Mouse (Mus musculus): ENCODE results near the gene Ccdc7a.
"Not testable (repeated sequence)": the region's sequence is repeated elsewhere in the genome, so short reads cannot be mapped to it uniquely, and the experiment has no call there.

The Ccdc7a gene

DNA sequence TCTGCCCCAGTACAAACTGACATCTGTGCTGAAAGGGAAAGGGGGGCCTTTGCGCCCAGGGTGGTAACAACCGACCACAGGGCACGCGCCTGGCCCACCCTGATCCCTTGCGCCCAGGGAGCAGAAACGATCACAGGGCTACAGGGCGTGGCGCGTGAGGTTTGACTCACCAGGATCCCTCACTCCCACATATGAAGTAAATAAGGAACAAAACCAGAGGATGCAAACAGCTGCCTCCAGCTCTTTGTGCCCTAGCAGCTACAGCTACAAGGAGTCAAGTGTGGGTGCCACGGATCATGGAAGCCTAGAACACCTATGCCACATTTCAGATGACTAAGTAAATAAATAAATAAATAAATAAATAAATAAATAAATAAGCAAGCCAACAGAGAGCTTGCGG, at the start of gene Ccdc7a:
Gene Ccdc7a, minus strand, starts transcription at position 101 of the 400 bp plus-strand sequence.
- in situ Hi-C loops (cut with MseI, MboI): not testable (repeated sequence)

DNA sequence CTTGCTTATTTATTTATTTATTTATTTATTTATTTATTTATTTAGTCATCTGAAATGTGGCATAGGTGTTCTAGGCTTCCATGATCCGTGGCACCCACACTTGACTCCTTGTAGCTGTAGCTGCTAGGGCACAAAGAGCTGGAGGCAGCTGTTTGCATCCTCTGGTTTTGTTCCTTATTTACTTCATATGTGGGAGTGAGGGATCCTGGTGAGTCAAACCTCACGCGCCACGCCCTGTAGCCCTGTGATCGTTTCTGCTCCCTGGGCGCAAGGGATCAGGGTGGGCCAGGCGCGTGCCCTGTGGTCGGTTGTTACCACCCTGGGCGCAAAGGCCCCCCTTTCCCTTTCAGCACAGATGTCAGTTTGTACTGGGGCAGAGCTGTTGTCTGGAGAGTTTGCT, 1.5 kb upstream of the Ccdc7a start, which contains the start of gene Ccdc7b:
Gene Ccdc7b, plus strand, starts transcription at position 301 of the 400 bp plus-strand sequence.
- in situ Hi-C loops (cut with MseI, MboI): not testable (repeated sequence)

DNA sequence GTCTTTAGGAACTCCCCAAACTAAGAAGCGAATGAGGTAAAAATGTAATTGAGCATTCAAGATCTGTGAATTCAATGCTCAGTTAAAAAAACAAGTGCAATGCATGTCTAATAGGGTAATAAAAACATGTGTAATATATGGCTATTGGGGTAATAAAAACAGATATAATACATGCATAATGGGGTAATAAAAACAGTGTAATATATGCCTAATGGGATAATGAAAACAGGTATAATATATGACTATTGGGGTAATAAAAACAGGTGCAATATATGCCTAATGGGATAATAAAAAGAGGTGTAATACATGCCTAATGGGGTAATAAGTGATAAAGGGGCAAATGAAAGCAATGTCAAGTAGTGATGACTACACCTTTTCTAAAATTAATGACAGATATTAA, 73.9 kb downstream of the Ccdc7a start:
- in situ Hi-C loops (cut with MseI, MboI): no loop called here

DNA sequence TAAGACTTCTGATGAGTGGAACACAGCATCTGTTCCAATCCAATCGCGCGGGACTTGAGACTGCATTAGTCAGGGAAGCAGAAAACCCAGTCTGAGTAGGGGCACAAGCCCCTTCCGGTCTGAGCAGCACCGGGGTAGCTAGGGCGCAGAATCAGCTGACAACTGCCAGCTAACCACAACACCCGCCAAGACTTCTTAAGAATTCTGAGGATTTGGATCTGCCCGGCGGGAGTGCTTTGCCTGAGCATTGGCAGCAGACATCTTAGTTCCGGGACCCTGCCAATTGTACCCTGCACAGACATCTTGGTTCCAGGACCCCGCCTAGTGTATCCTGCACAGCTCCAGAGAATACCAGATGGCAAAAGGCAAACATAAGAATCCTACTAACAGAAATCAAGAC, 116.4 kb downstream of the Ccdc7a start:
- in situ Hi-C loops (cut with MseI, MboI): not testable (repeated sequence)

DNA sequence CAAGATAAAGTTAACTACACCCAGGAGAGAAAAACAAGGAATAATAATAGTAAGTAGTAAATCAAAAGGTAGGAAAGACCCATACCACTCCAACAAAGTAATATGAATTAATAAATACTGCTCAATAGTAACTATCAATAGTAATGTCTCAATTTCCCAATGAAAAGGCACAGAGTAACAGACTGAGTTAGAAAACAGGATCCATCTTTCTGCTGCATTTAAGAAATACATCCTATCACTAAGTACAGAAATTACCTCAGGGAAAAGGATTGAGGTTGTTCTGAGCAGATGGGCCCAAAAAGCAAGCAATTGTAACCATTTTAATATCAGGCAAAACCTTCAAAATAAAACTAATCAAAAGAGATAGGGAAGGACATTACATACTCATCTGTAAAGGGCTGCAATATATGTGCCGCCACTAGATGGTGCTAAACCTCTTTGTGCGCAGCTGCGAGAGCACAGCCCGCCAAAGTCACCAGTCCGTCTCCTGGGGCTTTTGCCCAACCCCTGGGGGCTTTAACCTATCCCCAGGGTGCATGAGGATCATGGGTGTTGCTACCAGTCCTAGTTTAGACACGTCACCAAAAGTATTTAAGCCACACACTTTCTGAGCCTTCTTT, 124.2 kb downstream of the Ccdc7a start:
- in situ Hi-C loops (cut with MseI, MboI): not testable (repeated sequence)

DNA sequence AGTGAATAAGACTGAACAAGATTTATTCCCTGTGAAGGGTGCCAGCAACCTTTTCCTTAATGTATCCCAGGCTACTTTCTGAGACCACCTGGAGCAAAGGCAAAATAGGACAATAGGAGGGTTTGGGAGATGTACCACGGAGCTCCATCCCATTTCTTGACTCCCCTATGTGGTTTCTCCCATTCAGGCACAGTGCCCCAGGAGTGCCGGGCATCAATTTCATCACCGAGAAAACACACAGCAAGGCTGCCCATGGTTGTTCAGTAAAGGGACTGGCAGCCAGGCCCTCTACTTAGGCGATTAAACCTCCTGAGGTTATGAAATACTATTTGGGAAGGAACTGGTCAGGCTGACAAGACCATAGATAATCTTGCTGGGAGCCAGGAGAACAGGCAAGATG, 131.9 kb downstream of the Ccdc7a start:
- in situ Hi-C loops (cut with MseI, MboI): no loop called here

DNA sequence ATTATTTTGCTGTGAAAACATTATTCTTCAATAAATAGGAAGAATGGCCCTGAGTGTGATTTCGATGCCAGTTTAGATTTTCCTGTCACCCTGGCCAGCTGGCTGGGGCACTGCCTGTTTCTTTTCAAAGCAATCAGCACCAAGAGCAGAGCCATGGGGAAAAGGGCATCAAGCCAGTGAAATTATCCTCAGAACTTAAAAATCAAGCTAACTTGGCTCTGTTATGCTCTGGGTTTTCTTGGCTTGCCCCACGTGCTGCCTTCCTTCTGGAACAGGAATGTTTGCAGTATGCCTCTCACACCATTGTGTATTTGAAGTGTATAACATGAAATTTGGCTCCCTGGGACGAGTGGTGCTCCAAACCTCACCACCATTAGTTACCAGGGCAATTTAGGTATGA, 182.6 kb downstream of the Ccdc7a start:
- in situ Hi-C loops (cut with MseI, MboI): no loop called here

DNA sequence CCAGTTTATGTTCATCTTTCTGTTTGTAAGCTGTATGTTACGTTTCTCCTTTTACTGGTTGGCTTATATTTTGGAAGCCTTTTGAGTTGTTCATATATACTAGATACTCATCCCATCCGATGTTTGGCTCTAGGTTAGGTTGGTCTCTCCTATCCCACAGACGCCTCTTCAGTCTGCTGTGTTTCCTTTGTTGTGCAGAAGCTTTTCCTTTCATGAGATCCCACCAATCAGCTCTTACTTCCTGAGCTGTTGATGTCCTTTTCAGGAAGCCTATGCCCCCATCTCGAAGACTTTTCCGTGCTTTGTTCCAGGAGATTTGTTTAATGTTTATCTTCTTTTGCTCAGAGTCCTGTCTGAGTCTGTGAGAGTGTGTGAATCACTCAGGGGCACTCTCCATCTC, 221.6 kb downstream of the Ccdc7a start:
- in situ Hi-C loops (cut with MseI, MboI): no loop called here

DNA sequence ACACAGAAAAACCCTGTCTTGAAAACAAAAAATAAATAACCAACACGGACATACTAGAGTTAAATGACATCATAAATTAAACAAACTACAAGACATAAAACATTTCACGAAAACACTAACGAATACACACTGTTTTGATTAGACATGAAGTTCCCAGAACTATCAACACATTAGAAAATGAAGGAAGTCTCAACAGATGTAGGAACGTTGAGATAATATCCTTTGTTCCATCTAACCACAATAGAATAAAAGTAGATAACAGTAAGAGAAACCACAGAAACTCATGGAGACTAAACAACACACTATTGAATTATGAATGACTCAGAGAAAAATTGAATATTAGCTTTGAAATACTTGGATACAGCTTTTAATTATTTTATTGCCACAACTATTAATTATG, 252.8 kb downstream of the Ccdc7a start:
- in situ Hi-C loops (cut with MseI, MboI): no loop called here

DNA sequence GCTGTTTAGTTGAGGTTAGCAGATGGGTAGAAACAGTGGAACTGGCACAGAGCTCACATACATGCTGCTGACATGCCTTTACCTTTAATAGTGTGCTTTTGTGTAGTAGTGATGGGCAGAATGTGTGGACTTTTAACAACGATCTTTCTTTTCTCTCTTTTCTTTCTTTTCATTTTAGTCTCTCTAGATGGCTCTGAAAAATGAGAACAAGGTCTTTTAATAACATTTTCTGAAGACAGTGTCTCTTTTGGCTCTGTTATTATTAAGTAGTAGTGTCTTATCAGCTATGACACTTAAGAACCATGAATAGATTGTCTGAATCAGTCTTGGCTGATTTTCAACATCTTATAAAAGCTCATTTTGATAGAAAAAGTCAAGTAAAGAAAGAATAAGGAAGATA, 266.7 kb downstream of the Ccdc7a start, which contains the start of gene Gm3952:
Gene Gm3952, minus strand, starts transcription at position 101 of the 400 bp plus-strand sequence.
- in situ Hi-C loops (cut with MseI, MboI): no loop called here

DNA sequence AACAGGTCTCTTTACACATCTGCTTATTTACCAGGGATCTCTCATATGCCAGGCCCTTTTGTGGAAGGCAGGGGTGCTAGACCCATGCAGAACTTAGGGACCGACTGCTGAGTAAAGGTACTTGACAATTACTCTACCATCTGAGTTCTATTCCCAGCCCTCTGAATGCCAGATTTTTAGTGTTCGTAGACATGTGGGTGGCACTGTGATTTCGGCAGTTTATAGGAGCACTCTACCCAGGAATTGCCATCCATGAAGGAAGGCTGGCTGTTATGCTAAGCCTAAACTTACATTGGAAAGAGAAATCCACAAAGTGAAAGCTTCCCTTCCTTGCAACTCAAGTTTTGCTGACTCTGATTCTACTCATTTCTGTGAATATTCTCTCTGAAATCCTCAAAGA, 329.6 kb downstream of the Ccdc7a start:
- in situ Hi-C loops (cut with MseI, MboI): no loop called here

DNA sequence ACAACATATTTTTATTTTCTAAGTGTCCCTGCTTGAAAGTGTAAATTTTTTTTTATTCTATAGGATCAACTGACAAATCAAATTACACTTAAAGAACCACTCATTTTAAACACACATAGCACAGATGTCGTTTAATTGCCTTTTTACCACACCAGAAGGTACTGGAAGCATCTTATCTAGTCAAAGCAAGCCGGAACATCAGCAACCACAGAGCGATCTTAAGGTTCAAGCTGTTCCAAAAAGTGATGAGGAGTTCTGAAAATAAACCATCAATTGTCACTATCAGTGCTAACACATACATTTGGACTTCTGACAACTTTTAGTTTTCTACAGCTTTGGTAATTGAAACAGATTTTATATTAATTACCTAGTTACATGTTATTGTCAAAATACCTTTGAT, 331.2 kb downstream of the Ccdc7a start:
- in situ Hi-C loops (cut with MseI, MboI): no loop called here

DNA sequence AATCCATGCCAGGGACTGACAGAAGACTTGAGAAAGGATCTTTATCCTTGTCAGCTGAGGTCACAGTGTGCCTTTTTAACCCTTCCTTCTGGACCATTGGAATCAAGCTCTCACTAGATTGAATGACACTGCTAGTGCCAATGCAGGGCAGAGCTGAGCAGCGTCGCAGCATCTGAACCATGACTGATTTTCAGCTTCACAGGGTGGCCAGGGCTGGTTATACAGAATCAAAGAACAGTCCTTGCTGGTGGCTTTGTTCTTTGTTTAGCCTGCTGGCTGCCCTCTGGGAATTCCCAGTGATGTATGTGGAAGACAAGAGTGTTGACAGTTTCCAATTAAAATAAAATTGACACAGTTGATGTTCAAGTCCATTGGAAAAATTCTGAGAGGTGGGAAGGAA, 333.1 kb downstream of the Ccdc7a start:
- in situ Hi-C loops (cut with MseI, MboI): no loop called here

DNA sequence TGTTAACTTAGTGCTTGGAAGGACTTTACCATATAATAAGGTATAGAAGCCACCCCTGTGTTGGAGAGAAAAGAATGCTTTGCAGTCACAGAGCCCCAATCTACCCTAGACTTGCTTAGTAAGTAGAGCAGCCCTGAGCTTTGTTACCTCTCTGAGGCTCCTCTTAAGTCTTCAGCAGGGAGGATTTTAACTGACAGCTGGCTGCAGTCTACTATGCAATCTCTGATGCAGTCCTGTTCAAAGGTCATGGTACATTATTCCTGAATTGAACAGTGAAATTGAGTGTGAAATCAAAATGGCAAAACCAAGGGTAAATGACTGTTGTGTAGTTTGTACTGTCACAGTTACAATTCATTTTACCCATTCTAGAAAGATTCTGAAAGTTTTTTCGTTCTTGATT, 338.1 kb downstream of the Ccdc7a start:
- in situ Hi-C loops (cut with MseI, MboI): no loop called here

DNA sequence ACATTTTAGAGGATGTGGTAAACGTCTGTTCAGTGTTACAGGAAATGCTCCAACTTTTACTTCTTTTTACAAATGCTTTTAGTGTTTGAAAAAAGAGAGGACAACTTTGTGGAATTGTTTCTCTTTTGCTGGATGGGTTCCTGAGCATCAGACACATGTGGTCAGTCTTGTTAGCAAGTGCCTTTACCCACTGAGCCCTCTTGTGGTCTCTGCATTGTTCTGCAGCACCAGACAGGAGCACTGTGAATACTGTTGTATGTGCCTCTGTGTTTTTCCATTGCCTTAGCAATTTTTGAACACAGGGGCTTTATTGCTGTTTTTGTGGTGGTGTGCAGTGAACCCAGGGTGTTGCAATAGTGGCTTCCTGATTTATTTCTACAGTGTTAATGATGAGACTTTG, 340.5 kb downstream of the Ccdc7a start:
- in situ Hi-C loops (cut with MseI, MboI): no loop called here

DNA sequence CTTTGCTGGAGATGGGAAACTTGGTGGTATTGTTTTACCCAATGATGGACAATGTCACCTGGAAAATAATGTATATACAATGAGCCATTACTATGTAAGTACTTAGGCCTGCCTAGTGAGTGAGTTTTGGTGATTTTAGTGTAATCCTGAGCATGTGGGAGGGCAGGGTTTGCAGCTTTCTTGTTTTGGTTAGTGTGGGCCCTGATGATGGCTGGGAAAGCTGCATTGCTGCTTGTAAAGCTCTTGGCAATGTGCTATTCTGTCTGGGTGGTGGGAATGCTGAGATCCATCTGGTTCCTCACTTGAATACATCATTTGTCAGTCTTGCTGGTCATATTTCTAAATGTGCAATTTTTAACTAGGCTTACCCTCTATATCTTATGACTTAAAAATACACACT, 349.1 kb downstream of the Ccdc7a start:
- in situ Hi-C loops (cut with MseI, MboI): no loop called here

DNA sequence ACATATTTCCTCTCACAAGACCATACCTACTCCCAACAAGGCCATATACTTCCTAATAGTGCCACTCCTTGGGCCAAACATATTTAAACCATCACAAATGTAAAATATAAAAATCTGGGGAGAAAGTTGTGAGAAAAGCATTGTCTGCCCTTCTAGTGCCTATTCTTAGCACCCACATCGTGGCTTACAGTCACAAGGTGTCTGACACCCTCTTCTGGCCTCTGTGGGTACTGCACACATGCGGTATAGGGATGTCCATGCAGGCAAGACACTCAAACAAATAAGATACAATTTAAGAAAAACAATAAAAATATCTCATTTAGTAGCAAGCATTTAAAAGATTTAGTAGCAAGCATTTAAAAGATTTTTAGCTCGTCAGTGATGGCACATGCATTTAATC, 356.1 kb downstream of the Ccdc7a start:
- in situ Hi-C loops (cut with MseI, MboI): no loop called here

DNA sequence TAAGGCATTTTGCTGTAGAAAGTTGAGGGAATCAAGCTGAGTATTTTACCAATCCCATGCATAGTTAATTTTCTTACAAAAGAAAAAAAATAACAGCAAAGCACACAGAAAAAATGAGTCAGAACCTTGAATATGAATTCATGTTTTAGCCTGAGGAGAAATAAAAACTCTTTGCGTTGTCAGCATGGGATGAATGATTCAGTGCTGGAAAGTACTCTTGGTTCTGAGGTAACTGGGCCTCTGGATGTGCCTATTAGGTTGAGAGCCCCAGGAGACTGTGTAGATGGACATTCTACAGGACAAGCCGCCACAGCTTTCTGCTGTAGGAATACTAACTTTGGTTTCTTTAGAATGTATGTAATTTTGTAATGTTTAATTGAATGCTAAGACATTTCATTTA, 360.5 kb downstream of the Ccdc7a start:
- in situ Hi-C loops (cut with MseI, MboI): no loop called here

DNA sequence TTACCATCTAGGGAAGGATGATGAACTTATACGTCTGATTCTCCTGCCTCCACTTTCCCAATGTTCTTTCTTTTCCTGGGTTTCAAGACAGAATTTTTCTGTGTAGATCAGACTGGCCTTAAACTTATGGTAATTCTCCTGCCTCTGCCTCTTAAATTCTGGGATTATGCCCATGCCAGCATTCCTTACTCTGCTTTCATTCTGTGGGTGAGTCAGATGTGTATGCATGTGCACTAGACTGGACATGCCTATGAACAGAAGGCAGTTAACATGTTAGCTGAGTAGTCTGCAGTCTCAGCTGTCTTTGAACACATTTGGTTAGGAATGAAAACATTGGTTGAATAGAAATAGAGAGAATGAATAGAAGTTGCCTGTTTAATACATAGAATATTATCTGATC, 360.9 kb downstream of the Ccdc7a start:
- in situ Hi-C loops (cut with MseI, MboI): no loop called here

DNA sequence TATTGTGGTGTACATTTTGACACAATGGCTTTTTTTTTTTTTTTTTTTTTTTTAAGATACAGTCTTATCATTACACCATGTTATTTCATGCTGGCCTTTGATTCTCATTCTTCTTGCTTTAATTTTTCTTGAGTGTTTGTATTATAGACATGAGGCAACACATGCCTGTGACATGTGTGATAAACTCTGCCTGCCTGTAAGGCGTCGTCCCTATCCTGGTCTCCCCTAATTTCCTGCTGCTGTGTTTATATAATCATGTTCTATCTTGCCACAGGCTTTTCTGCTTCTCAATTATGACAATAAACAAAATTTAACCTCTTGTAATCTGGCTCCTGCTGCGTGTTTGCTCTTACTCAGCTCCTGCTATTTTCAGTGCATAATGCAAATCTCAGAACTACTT, 367.4 kb downstream of the Ccdc7a start:
- in situ Hi-C loops (cut with MseI, MboI): no loop called here

DNA sequence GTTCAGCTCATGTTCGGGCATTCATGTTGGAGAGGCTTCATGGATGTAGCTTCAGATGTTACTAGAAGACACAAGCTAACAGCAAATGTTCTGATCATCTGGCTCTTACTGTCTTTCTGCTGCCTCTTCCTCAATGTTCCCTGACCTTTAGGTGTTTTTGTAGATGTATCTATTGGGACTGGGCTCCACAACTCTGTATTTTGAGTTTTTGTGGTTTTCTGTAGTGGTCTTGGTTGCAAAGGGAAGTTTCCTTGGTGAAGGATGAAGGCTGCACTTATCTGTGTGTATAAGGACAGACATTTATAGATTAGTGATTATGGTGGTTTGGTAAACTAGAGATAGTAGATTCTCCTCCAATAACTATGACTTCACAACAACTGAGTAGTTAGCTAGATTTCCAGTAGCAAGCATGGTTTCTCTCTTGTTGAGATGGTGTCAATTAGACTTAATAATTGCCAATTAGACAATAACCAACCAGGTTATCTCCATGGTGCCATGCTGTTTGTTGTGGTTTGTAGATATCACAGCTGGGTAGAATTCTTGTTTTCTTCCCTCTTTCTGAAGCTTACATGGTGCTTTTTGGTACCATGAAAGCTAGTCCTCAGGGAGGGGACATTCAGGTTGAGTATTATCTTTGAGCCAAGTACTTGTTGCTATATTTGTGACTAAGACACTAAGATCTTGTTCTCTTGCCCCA, 368.5 kb downstream of the Ccdc7a start:
- in situ Hi-C loops (cut with MseI, MboI): no loop called here

DNA sequence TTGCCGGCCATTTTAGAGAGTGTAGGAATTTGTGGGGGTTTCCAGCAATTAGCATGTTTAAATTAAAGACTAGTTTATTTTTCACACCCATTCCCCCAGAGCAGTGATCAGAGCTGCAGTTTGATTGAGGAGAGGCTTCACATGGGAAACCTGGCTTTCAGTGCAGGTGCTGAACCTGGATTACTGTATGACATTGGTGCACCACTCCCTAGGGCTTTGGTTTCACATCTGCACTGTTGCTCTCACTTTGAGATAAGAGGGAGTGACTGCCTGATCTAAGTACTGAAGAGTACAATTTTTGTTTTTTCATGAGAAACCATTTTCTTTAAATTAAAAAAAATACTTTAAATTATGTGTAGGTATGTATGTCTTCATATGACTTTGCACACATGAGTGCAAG, 375.3 kb downstream of the Ccdc7a start:
- in situ Hi-C loops (cut with MseI, MboI): no loop called here

DNA sequence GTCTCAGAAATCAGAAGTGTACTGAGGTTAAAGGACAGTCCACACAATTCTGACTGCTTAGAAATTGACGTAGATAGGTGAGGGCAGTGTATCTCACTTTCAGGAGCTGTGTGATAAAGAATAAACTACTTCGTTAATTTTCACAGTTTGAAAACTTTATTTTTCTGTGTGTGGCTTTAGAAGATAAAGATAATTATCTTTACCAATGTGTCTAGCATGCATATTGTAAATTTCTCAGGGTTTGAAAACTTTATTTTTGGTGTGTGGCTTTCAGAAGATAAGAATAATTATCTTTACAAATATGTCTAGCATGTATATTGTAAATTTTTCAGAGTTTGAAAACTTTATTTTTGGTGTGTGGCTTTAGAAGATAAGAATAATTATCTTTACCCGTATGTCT, 376.6 kb downstream of the Ccdc7a start:
- in situ Hi-C loops (cut with MseI, MboI): no loop called here
